Comparison of ENCODE assay signal across 8 mouse cellular contexts in the genomic region with DNA sequence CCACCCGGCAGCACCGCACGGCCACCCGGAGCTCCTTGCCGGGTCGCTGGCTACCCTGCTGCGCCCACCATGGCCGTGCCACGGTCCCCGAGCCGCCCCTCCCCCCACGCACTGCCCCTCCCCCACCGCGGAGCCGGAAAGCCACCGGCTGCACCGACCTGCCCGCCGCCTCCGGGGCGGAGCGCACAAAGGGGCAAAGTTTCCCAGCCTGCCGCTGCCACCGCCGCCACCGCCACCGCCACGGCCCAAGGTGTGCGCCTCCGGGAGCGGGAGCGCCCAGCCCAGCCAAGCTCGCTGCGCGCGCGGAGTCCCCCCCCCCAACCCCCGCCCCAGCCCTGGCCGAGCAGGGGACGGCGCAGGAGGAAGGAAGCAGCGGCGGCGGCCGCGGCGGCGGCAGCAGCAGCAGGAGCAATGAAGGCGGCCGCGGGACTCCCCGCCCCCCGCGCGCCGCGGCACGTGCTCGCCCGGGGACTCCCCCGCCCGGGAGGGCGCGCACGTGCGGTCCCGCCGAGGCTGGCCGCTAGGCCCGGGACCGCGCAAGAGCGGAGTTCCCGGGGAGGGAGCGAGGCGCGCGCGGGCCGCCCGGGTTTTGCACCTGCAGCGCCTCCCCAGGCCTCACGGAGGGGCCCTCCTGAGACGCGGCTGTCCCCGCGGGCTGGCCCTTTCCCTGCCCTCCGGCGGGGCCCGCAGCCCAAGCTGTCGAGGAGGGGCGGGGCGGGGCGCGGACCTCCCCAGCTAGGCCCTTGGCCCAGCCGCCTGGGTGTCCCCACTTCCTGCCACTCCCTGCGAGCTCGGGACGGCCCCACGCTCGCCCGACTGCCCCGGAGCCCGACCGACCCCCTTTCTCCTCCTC. TPM values are rescaled to one million over a fixed set of nuclear protein-coding genes. Genes with fewer than 3 reads are reported as not detected.
DNase-seq lines count a peak whose midpoint lies in the region; ATAC-seq and TF ChIP-seq lines count a peak whose summit lies in the region.

No protein-coding gene starts in this region.

- peaks cover 6% of the 10 kb centered on the region for H3K79me2 ChIP-seq in myocyte (ENCODE audit: control insufficient read depth, insufficient read depth)

- peak; percentile 57 for TF ChIP-seq POLR2A in myocyte (IDR thresholded peaks at IDR 0.05; ENCODE audit: insufficient read length, low read depth)

- H3K27ac ChIP-seq in intestine, embryonic 16.5 days (ENCODE audit: low read length), result peak overlapping the region; percentile 96
- peak overlapping the region; percentile 83 for H3K27ac ChIP-seq in liver, embryonic 13.5 days
- H3K27ac ChIP-seq in stomach, embryonic 14.5 days (ENCODE audit: low read length), result peak overlapping the region; percentile 95

- peaks cover 57% of the 10 kb centered on the region for H3K4me1 ChIP-seq in intestine, embryonic 16.5 days (ENCODE audit: control insufficient read depth, insufficient read depth, low read length)
- H3K4me1 ChIP-seq in liver, embryonic 13.5 days (replicated peaks), result peaks cover 92% of the 10 kb centered on the region
- peaks cover 49% of the 10 kb centered on the region for H3K4me1 ChIP-seq in stomach, embryonic 14.5 days (ENCODE audit: control insufficient read depth, insufficient read depth, low read length)

- peak; percentile 44 to 54 for DNase-seq in left cerebral cortex, postnatal 14 days (ENCODE audit: low spot score in 2 of 2)
- DNase-seq in left cerebral cortex, adult 9 months (ENCODE audit: low spot score in 2 of 2), result no peak
- DNase-seq in embryo, embryonic 11 days, result peak; percentile 92
- peak; percentile 57 for DNase-seq in liver, embryonic 13.5 days

- H3K27me3 ChIP-seq in intestine, embryonic 16.5 days (replicated peaks; ENCODE audit: control insufficient read depth, insufficient read depth, low read length), result no peaks in the 10 kb centered on the region
- peaks cover 16% of the 10 kb centered on the region; the same call in 1 of the 2 replicates for H3K27me3 ChIP-seq in liver, embryonic 13.5 days
- no peaks in the 10 kb centered on the region for H3K27me3 ChIP-seq in myocyte (ENCODE audit: control insufficient read depth, insufficient read depth, insufficient read length)
- no peaks in the 10 kb centered on the region for H3K27me3 ChIP-seq in stomach, embryonic 14.5 days (ENCODE audit: control insufficient read depth, insufficient read depth, low read length)

- no peaks in the 10 kb centered on the region for H3K9me3 ChIP-seq in intestine, embryonic 16.5 days (ENCODE audit: control insufficient read depth, low read length)
- no peaks in the 10 kb centered on the region for H3K9me3 ChIP-seq in liver, embryonic 13.5 days (replicated peaks)
- no peaks in the 10 kb centered on the region for H3K9me3 ChIP-seq in stomach, embryonic 14.5 days (ENCODE audit: control insufficient read depth, low read depth, low read length)

- no peaks in the 10 kb centered on the region for H3K36me3 ChIP-seq in intestine, embryonic 16.5 days (ENCODE audit: control insufficient read depth, insufficient read depth, low read length)
- 0 out of 2 replicates have a peak, but pooled peaks cover 8% of the 10 kb centered on the region for H3K36me3 ChIP-seq in liver, embryonic 13.5 days
- H3K36me3 ChIP-seq in myocyte (ENCODE audit: control insufficient read depth, insufficient read depth), result no peaks in the 10 kb centered on the region
- no peaks in the 10 kb centered on the region for H3K36me3 ChIP-seq in stomach, embryonic 14.5 days (ENCODE audit: control insufficient read depth, insufficient read depth, low read length)

- H3K4me2 ChIP-seq in intestine, embryonic 16.5 days (ENCODE audit: low read depth, low read length), result peak overlapping the region; percentile 93
- peak overlapping the region; percentile 98 for H3K4me2 ChIP-seq in liver, embryonic 13.5 days
- peak overlapping the region; percentile 80 for H3K4me2 ChIP-seq in myocyte (ENCODE audit: low read depth)
- H3K4me2 ChIP-seq in stomach, embryonic 14.5 days (replicated peaks; ENCODE audit: low read depth, low read length), result peak overlapping the region; percentile 96

- H3ac ChIP-seq in myocyte (ENCODE audit: control insufficient read depth, insufficient read length), result peak overlapping the region; percentile 93

- H3K4me3 ChIP-seq in intestine, embryonic 16.5 days (ENCODE audit: low read length), result peak overlapping the region; percentile 81
- peak overlapping the region; percentile 74 for H3K4me3 ChIP-seq in liver, embryonic 13.5 days (replicated peaks)
- peak overlapping the region; percentile 23 for H3K4me3 ChIP-seq in myocyte
- peak overlapping the region; percentile 87 for H3K4me3 ChIP-seq in stomach, embryonic 14.5 days (ENCODE audit: low read depth, low read length)

- peak overlapping the region; percentile 94 for H3K9ac ChIP-seq in intestine, embryonic 16.5 days (ENCODE audit: low read depth, low read length)
- H3K9ac ChIP-seq in liver, embryonic 13.5 days, result peak overlapping the region; percentile 87
- H3K9ac ChIP-seq in stomach, embryonic 14.5 days (replicated peaks; ENCODE audit: low read depth, low read length), result peak overlapping the region; percentile 84

- under 1% methylated on average over 57 of the region's 105 CpGs for WGBS in intestine, embryonic 16.5 days
- WGBS in liver, embryonic 13.5 days (ENCODE audit: insufficient replicate concordance), result under 1% methylated on average over 96 of the region's 105 CpGs
- WGBS in stomach, embryonic 14.5 days, result under 1% methylated on average over 63 of the region's 105 CpGs

- intact Hi-C loops in left cerebral cortex, postnatal 14 days (cut with DNase I), result no loop called here

- ATAC-seq in granulocyte monocyte progenitor cell, adult 5-6 weeks (replicated peaks; ENCODE audit: poor library complexity, severe bottlenecking), result peak; percentile 59
- peak; percentile 85 for ATAC-seq in intestine, embryonic 16.5 days
- peak; percentile 74 for ATAC-seq in liver, embryonic 13.5 days (ENCODE audit: low read depth)
- ATAC-seq in stomach, embryonic 14.5 days (ENCODE audit: insufficient number of reproducible peaks, insufficient read depth, low FRiP score, low read depth), result peak; percentile 80

TF ChIP-seq in myocyte, 11 proteins besides CTCF, POLR2A, EP300 and RAD21:
- TF ChIP-seq SRF (IDR thresholded peaks at IDR 0.05; ENCODE audit: control insufficient read depth, insufficient read length, low read depth) (no peak), CEBPB (IDR thresholded peaks at IDR 0.05; ENCODE audit: insufficient read depth, poor library complexity, severe bottlenecking) (no peak), USF1 (IDR thresholded peaks at IDR 0.05; ENCODE audit: low read depth) (no peak), POLR2AphosphoS2 (IDR thresholded peaks at IDR 0.05; ENCODE audit: insufficient read length, low read depth) (peak; percentile 37), MYOG (IDR thresholded peaks at IDR 0.05; ENCODE audit: control insufficient read depth in 1 of 3, insufficient read depth in 1 of 3, insufficient read length in 2 of 3, low read depth in 2 of 3) (peak in 1 of 3 experiments; percentile 51), MYOD1 (IDR thresholded peaks at IDR 0.05; ENCODE audit: control insufficient read depth in 1 of 3, insufficient read length in 2 of 3, low read depth in 2 of 3) (peak in 1 of 3 experiments; percentile 4), REST (IDR thresholded peaks at IDR 0.05; ENCODE audit: insufficient read depth, insufficient read length) (no peak), MAX (IDR thresholded peaks at IDR 0.05; ENCODE audit: low read depth) (no peak), E2F4 (IDR thresholded peaks at IDR 0.05; ENCODE audit: insufficient read depth) (no peak)

RNA-seq across cellular contexts. Expression of a gene that starts 2.5 kb away (rescaled TPM):
- total RNA-seq in left cerebral cortex, postnatal 14 days (2021), result 100 to 1,000 TPM; 106 to 114 TPM
- 35.6 and 46.9 TPM in 2 replicates for total RNA-seq in granulocyte monocyte progenitor cell, adult 5-6 weeks (2014; fragmentation: Nextera tagmentation)
- 13.4 and 17.5 TPM in 2 replicates for total RNA-seq in granulocyte monocyte progenitor cell, adult 5-6 weeks (2017)
- 40.1 and 43.5 TPM in 2 replicates for polyA plus RNA-seq in intestine, embryonic 16.5 days (2015; fragmentation: Nextera tagmentation; extraction: Ambion mirVana)
- polyA plus RNA-seq in liver, embryonic 13.5 days (2015; fragmentation: Nextera tagmentation; extraction: Ambion mirVana), result 10.4 and 13.3 TPM in 2 replicates
- 11.4 TPM for polyA plus RNA-seq in myocyte (2012; fragmentation: generic; extraction: Trizol)
- 43.7 and 49.2 TPM in 2 replicates for polyA plus RNA-seq in stomach, embryonic 14.5 days (2014; fragmentation: Nextera tagmentation; extraction: Ambion mirVana)

RNA-seq across cellular contexts. Expression of a gene that starts 50.4 kb away (rescaled TPM):
- total RNA-seq in left cerebral cortex, postnatal 14 days (2021), result 10 to 100 TPM; 21.8 to 22.9 TPM
- 28.1 and 49.2 TPM in 2 replicates for total RNA-seq in granulocyte monocyte progenitor cell, adult 5-6 weeks (2014; fragmentation: Nextera tagmentation)
- total RNA-seq in granulocyte monocyte progenitor cell, adult 5-6 weeks (2017), result 19.6 and 29.3 TPM in 2 replicates
- 68.5 and 72.4 TPM in 2 replicates for polyA plus RNA-seq in intestine, embryonic 16.5 days (2015; fragmentation: Nextera tagmentation; extraction: Ambion mirVana)
- 25.3 and 29.1 TPM in 2 replicates for polyA plus RNA-seq in liver, embryonic 13.5 days (2015; fragmentation: Nextera tagmentation; extraction: Ambion mirVana)
- 28.6 TPM for polyA plus RNA-seq in myocyte (2012; fragmentation: generic; extraction: Trizol)
- polyA plus RNA-seq in stomach, embryonic 14.5 days (2014; fragmentation: Nextera tagmentation; extraction: Ambion mirVana), result 81.3 and 95.0 TPM in 2 replicates

Comparison
In these comparisons a context has a peak if more than half of its experiments do, and no peak if none do; other contexts are left out.
1. DNase-seq: peak in left cerebral cortex, postnatal 14 days (2 of 2), embryo, embryonic 11 days (single experiment) and liver, embryonic 13.5 days (single experiment); none in left cerebral cortex, adult 9 months (0 of 2).
2. H3K4me3 ChIP-seq: peak in every context shown above with its lines; median percentile 87 in stomach, embryonic 14.5 days; 81 in intestine, embryonic 16.5 days; 74 in liver, embryonic 13.5 days; 23 in myocyte.
3. Peak in every context shown above with its lines, with median percentiles within 50 percentile points of each other: ATAC-seq, H3K27ac ChIP-seq, H3K4me2 ChIP-seq and H3K9ac ChIP-seq.